Mouse (Mus musculus) limb, embryonic 13.5 days (tissue): ENCODE data around the gene Porcn. TPM values are rescaled to one million over a fixed set of nuclear protein-coding genes. Genes with fewer than 3 reads are reported as not detected.

ENCODE experiments used
- ATAC-seq: fragments of 200-750 bp; cut with Nextera tagmentation; 2 replicates; pipeline ENCODE4 v1.8.0; 2017; ENCODE audit warnings: low read depth, moderate number of reproducible peaks, moderate TSS enrichment; ENCODE audit not compliant: low FRiP score
- H3K27ac ChIP-seq: fragments of 300-500 bp; sonication (generic); 2 replicates; pipeline ENCODE4 v1.5.1; 2015; ENCODE audit warnings: inconsistent platforms, mild to moderate bottlenecking, moderate library complexity
- H3K27me3 ChIP-seq: fragments of 300-500 bp; sonication (generic); 2 replicates; pipeline ENCODE4 v1.6.1; 2015; ENCODE audit warnings: mild to moderate bottlenecking, inconsistent platforms
- H3K36me3 ChIP-seq: fragments of 300-500 bp; sonication (generic); 2 replicates; pipeline ENCODE4 v1.6.1; 2015; ENCODE audit warnings: inconsistent platforms, mild to moderate bottlenecking, moderate library complexity
- H3K4me1 ChIP-seq: fragments of 300-500 bp; sonication (generic); 2 replicates; pipeline ENCODE4 v1.6.1; 2015; ENCODE audit warnings: inconsistent platforms
- H3K4me2 ChIP-seq: fragments of 300-500 bp; sonication (generic); replicated peaks from 2 replicates; pipeline ENCODE4 v1.6.1; 2015; ENCODE audit warnings: inconsistent platforms, mild to moderate bottlenecking, moderate library complexity
- H3K4me3 ChIP-seq: fragments of 300-500 bp; sonication (generic); 2 replicates; pipeline ENCODE4 v1.5.1; 2015; ENCODE audit warnings: moderate library complexity, mild to moderate bottlenecking, inconsistent platforms
- H3K9ac ChIP-seq: fragments of 300-500 bp; sonication (generic); 2 replicates; pipeline ENCODE4 v1.6.1; 2015; ENCODE audit warnings: mild to moderate bottlenecking, inconsistent platforms
- H3K9me3 ChIP-seq: fragments of 300-500 bp; sonication (generic); 2 replicates; pipeline ENCODE4 v1.6.1; 2016; ENCODE audit warnings: inconsistent platforms
- WGBS: fragments of 180-500 bp; shearing (Covaris S2); methylation state at CpG from one replicate; pipeline ENCODE4 v1.1.7; 2015; 5-methylcytosine and 5-hydroxymethylcytosine counted together
- polyA plus RNA-seq: library from polyadenylated mRNA; unstranded; fragments of >200 nt; fragmentation: Nextera tagmentation; extraction: Ambion mirVana; gene quantifications from 2 replicates; pipeline ENCODE4 v1.2.1, GENCODE M21; 2015

The Porcn gene
- polyA plus RNA-seq, 1 experiment from 2014 or later = 13.2 TPM

DNA sequence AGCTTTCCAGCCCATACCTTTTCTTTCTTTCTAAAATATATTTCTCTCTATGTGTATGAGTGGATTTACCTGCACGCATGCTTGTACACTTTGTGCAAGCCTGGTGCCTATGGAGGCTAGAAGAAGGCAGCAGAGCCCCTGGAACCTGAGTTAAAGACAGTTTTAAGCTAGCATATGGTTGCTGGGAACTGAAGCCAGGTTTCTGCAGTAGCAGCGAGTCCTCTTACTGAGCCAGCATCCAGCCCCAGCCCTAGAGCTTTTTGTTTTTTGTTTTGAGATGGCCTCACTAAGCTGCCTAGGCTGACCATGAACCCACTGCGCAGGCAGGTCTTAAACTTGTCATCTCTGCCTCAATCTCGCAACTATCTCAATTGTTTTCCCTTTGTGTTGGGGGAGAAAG, 41.9 kb downstream of the Porcn start:
- no peak overlapping the region for H3K9ac ChIP-seq
- H3K27me3 ChIP-seq = no peaks in the 10 kb centered on the region
- H3K9me3 ChIP-seq = no peaks in the 10 kb centered on the region
- H3K4me2 ChIP-seq = no peak overlapping the region
- H3K4me3 ChIP-seq = no peak overlapping the region
- H3K27ac ChIP-seq = no peak overlapping the region
- peaks cover 2% of the 10 kb centered on the region; the same call in 1 of the 2 replicates for H3K36me3 ChIP-seq
- WGBS = 87% methylated on average over 4 of the region's 4 CpGs
- ATAC-seq = no peak
- H3K4me1 ChIP-seq = no peaks in the 10 kb centered on the region

DNA sequence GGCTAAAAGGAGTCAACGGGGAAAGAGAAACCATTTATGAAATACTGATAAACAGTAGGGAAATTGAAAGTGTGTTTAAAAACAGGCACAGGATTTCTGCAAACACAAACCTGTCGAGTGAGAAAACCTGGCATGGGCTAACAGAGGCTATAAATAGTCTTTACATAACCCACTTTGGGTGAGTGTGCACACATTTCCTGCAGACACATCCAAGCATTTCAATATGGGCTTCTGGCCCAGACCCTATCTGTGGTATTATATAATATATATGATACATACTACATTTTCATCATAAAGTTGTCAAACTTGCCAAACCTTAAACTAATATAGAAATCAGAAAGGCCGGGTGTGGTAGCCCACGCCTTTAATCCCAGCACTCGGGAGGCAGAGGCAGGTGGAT, 43.2 kb downstream of the Porcn start:
- Histone ChIP-seq H3K4me1 (no peaks in the 10 kb centered on the region), H3K4me3 (no peak overlapping the region), H3K27ac (no peak overlapping the region), H3K9ac (no peak overlapping the region), H3K27me3 (no peaks in the 10 kb centered on the region), H3K9me3 (no peaks in the 10 kb centered on the region), H3K36me3 (peaks cover 3% of the 10 kb centered on the region; the same call in 1 of the 2 replicates), H3K4me2 (no peak overlapping the region)
- 80% methylated on average over 5 of the region's 5 CpGs for WGBS
- ATAC-seq = no peak

DNA sequence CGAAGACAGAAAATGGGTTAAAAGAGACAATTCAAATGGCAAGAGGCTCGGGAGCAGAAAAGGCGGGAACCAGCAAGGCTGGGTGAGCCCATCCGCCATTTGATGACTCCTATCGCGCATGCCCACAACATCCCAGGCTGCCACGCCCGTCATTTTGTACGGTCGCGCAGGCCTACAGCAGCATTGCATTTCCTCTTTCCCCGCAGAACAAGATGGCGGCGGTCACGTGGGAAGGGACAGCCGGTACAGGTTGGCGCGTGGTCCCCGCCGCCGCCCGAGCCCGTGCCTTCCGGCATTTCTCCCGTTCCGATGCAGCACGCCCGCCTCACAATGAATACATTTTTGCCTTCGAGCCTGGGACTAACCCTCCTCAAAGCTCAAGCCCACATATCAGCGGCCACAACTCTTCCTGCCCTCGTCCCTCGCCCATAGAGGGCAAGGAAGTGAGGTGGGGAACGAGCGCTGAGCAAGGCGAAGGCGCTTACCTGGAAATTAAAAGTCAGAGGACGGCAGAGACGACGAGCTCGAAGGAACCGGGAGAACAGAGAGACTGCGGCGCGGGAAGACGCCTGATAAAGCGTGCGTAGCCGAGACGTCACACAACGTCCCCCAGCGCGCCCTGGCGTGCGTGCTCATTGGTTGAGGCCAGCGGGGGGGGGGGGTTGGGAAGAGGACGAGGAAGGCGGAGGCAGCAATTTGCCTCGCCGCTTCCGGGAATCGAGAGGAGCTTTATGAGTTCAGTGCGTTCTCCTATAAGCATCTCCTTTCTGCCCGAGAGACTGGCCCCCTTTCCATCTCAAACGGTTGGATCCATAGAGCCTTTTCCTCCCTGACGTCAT, 61.0 kb downstream of the Porcn start, which contains the start of gene Rbm3:
Gene Rbm3, minus strand, starts transcription at position 728 of the 839 bp plus-strand sequence.
- Histone ChIP-seq H3K9ac (peak within 1 kb of the TSS; percentile 84), H3K27ac (peak within 1 kb of the TSS; percentile 96), H3K27me3 (no peaks in the 10 kb centered on the region), H3K4me1 (peaks cover 13% of the 10 kb centered on the region), H3K4me2 (peak within 1 kb of the TSS; percentile 86), H3K9me3 (no peaks in the 10 kb centered on the region), H3K36me3 (peaks cover 31% of the 10 kb centered on the region), H3K4me3 (peak within 1 kb of the TSS; percentile 62)
- peak; percentile 96 for ATAC-seq
- 22% methylated on average over 57 of the region's 65 CpGs for WGBS

Other genes with a start within 250 kb of the Porcn start
- gene Gata1, start 228.5 kb downstream of the Porcn start, polyA plus RNA-seq = 1.1 and 1.9 TPM in 2 replicates
- gene Glod5, start 188.0 kb downstream of the Porcn start, polyA plus RNA-seq = not detected in 2 replicates
- gene Suv39h1, start 131.8 kb downstream of the Porcn start, polyA plus RNA-seq = 67.8 and 69.3 TPM in 2 replicates
- 0.15 and 0.40 TPM in 2 replicates for gene Was, start 116.0 kb downstream of the Porcn start, polyA plus RNA-seq
- gene Wdr13, start 73.6 kb downstream of the Porcn start, polyA plus RNA-seq = 20.1 TPM in 2 replicates
- 482 and 551 TPM in 2 replicates for gene Rbm3, start 60.6 kb downstream of the Porcn start, polyA plus RNA-seq
- gene Tbc1d25, start 30.3 kb downstream of the Porcn start, polyA plus RNA-seq = 14.7 and 15.0 TPM in 2 replicates
- 25.2 and 29.1 TPM in 2 replicates for gene Ebp, start 13.0 kb downstream of the Porcn start, polyA plus RNA-seq
- gene Ftsj1, start 45.9 kb upstream of the Porcn start, polyA plus RNA-seq = 46.3 and 49.0 TPM in 2 replicates
- gene Slc38a5, start 64.6 kb upstream of the Porcn start, polyA plus RNA-seq = 0.93 and 1.0 TPM in 2 replicates
- not detected in 2 replicates for gene Ssxb10, start 120.9 kb upstream of the Porcn start, polyA plus RNA-seq
- not detected in 2 replicates for gene Ssxb9, start 160.5 kb upstream of the Porcn start, polyA plus RNA-seq
- not detected in 2 replicates for gene Ssxb1, start 206.8 kb upstream of the Porcn start, polyA plus RNA-seq